Mouse (Mus musculus) CD4-positive naive resting alpha-beta T cell, adult 57 days (primary cell): Measurements from ENCODE around the gene Fam184a. TPM values are rescaled to one million over a fixed set of nuclear protein-coding genes. Genes with fewer than 3 reads are reported as not detected.

Experiments
- total RNA-seq: library from RNA; stranded (reverse); gene quantifications from one replicate; pipeline ENCODE4 v1.2.4, GENCODE M21; 2023

Fam184a gene
- 1.0 TPM for total RNA-seq

DNA sequence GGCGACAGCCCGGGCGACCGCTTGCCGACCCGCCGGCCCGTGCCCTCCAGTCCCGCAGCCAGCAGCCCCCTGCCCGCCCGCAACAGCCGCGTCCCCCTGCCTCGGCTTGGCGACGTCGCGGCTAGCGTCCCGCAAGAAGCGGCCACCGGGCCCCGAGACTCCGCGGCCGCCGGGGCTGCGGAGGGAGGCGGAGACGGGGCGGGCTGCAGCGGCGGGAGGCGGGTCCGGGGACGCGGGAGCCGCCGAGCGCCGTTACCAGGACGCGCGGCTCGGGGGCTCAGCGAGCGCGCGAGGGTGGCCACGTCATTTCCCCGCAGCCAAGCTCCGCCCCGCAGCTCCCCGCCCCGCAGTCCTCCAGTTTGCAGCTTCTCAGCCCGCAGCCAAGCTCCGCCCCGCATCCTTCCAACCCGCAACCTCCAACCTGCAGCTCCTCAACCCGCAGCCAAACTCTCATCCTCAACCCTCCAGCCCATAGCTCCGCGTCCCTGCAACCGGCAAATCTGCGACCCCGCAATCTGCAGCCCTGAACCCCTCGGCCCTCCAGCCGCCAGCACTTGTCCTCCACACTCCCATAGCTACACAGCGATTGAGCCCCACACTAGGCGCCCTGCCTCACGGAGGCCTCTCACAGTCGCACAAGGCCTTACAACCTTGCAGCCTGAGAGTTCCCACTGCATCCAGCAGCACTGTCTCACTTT is at the start of gene Fam184a:
Gene Fam184a, minus strand, starts transcription at position 169 of the 698 bp plus-strand sequence.

DNA sequence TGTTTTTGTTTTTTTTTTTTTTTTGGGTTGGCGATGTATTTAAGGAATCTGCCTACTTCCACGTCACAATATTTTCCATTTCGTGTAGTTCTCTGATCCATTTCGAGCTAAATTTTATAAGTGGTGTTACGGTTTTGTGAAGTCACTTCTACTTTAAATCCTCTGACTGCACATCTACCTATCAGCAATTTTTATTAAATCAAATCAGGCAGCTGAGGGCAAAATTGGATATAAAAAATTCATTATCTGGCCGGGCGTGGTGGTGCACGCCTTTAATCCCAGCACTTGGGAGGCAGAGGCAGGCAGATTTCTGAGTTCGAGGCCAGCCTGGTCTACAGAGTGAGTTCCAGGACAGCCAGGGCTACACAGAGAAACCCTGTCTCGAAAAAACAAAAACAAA is 120.6 kb downstream of the Fam184a start, which contains the start of gene Mcm9:
Gene Mcm9, minus strand, starts transcription at position 101 of the 400 bp plus-strand sequence.

GRCm38 (mm10) chr10:53596677-53597120 is 154.2 kb downstream of the Fam184a start, which contains the start of gene Asf1a:
TSS of gene Asf1a (plus strand) at chr10:53596757.

Other genes starting within 250 kb of the Fam184a start
- 39.5 TPM for gene Asf1a, start 154.4 kb downstream of the Fam184a start, total RNA-seq
- gene Mcm9, start 120.7 kb downstream of the Fam184a start, total RNA-seq = 36.7 TPM